Mouse (Mus musculus) kidney, postnatal 25 days (tissue): ENCODE data around the gene Lrrc61.

Experiments used
- DNase-seq, 2 experiments: peaks; one replicate each; pipeline ENCODE4 v3.0.0; 2021; ENCODE audit warnings: mixed read lengths in 2 of 2

Lrrc61 gene

GRCm38 (mm10) chr6:48593158-48594042 is 38.8 kb downstream of the Lrrc61 start, which contains the start of the genes Repin1 and Gm44965:
Repin1 (plus strand) TSS chr6:48593883.
Gm44965 (plus strand) TSS chr6:48593941.
- DNase-seq, result peak; percentile 96 to 98

- DNase-seq, result peak in 1 of 2 experiments; percentile 60
Measured at GRCm38 (mm10) chr6:48594043-48594738, 39.6 kb downstream of the Lrrc61 start.

GRCm38 (mm10) chr6:48595278-48595677 is 40.7 kb downstream of the Lrrc61 start:
- DNase-seq, result peak; percentile 50 to 67

- no peak for DNase-seq
Measured at GRCm38 (mm10) chr6:48596545-48597232, 42.1 kb downstream of the Lrrc61 start.

GRCm38 (mm10) chr6:48597233-48597625 is 42.6 kb downstream of the Lrrc61 start:
- no peak for DNase-seq

GRCm38 (mm10) chr6:48600594-48600993 is 46.0 kb downstream of the Lrrc61 start:
- no peak for DNase-seq

DNA sequence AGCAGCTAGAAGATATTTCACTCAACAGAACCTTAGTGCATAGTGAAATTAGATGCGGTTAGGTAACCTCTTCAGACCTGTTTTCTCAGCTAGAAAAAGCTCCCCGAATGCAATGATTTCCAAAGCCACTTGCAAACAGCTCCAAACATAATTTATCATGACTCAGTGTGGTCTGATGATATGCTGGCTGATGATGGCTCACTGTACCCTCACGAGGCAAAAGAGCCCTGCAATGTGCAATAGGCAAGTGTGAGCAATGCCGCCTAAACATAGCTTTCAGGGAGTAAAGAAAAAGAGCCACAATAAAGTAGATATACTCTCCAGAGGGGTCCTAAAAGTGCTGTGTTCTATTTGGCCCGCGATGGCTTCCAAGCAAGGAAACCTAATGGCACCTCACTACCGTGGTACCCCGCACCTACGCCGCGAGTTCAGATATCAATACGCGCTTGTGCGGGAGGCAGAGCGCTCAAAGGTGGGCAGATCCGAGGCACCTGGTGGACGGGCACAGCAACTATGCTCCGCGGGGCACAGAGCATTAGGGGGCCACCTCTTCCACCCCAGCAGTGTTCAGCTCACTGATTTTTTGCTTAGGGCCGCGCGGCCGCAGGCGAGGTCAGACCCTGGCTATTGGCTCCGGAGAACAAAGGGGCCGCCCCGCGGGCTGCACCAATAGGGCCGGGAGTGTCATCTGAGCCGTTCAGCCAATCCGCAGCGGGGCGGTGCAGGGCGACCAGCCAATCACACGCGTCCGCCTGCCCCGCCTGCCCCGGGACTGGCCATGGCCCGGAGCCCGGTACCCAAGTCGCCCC is 46.9 kb downstream of the Lrrc61 start, which contains the start of gene Zfp775:
Zfp775 (plus strand) TSS at position 793 of the 809 bp plus-strand sequence.
- DNase-seq, result peak; percentile 98 to 99

- peak; percentile 41 to 68 for DNase-seq
Measured at GRCm38 (mm10) chr6:48602080-48602741, 47.6 kb downstream of the Lrrc61 start.

GRCm38 (mm10) chr6:48608124-48608523 is 53.5 kb downstream of the Lrrc61 start:
- DNase-seq, result no peak

DNA sequence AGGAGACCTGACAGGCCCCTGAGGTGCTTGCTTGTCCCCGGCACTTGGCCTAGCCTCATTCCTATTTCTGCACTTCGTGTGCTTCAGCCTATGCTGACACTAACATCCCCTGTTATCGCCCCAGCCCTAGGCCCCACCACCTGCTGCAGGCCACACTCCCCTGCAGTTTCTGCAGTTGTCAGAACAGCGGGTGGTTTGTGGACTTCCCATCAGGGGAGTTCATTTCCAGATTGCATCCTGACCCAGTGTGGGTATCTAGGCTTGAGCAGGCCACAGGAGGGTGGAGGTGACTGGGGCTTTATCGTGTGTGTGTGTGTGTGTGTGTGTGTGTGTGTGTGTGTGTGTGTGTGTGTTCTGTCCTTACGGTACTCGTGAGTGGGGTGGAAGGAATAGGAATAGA is 54.9 kb downstream of the Lrrc61 start:
- DNase-seq, result no peak

GRCm38 (mm10) chr6:48610657-48611056 is 56.1 kb downstream of the Lrrc61 start:
- no peak for DNase-seq

GRCm38 (mm10) chr6:48613464-48613863 is 58.9 kb downstream of the Lrrc61 start:
- DNase-seq, result no peak

DNA sequence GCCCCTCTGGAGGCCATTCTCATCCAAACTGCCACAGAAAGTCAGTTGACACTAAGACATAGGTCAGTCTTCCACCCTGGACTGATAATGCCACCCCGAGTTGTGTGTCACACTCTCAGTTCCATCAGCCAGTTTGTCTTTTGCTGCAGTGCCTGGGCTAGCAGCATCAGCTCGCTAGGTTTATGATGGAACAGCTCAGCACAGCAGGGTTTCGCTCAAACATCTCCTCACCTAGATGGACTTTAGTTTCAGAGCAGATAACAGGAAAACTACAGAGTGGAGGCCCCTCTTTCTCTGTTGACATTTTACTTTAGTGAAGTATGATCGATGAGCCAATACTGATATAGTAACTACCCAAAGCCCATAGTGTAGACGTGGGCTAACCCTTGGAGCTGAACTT is 60.2 kb downstream of the Lrrc61 start:
- DNase-seq, result no peak

- DNase-seq, result no peak
Measured at GRCm38 (mm10) chr6:48620031-48620430, 65.4 kb downstream of the Lrrc61 start.
